Mouse (Mus musculus) heart, embryonic 16.5 days (tissue): Measurements from ENCODE around the gene Cbln3. TPM values are rescaled to one million over a fixed set of nuclear protein-coding genes. Genes with fewer than 3 reads are reported as not detected.
A peak's percentile ranks its signal among the peaks of the same experiment; 100 is the strongest.

Experiments
- ATAC-seq: fragments of 200-750 bp; cut with Nextera tagmentation; replicated peaks from 2 replicates; pipeline ENCODE4 v1.8.0; 2017; ENCODE audit warnings: moderate number of reproducible peaks; ENCODE audit not compliant: insufficient read depth, low FRiP score; ENCODE audit errors: extremely low read depth
- H3K27ac ChIP-seq: fragments of 300-500 bp; sonication (generic); 2 replicates; pipeline ENCODE4 v1.5.1; 2014; ENCODE audit warnings: mild to moderate bottlenecking, low read length, control low read depth, moderate library complexity
- H3K27me3 ChIP-seq: fragments of 300-500 bp; sonication (generic); 2 replicates; pipeline ENCODE4 v1.6.1; 2014; ENCODE audit warnings: low read length, mixed read lengths; ENCODE audit not compliant: control insufficient read depth, insufficient read depth
- H3K36me3 ChIP-seq: fragments of 300-500 bp; sonication (generic); 2 replicates; pipeline ENCODE4 v1.6.1; 2014; ENCODE audit not compliant: control insufficient read depth, insufficient read depth
- H3K4me1 ChIP-seq: fragments of 300-500 bp; sonication (generic); 2 replicates; pipeline ENCODE4 v1.6.1; 2014; ENCODE audit warnings: low read length, mixed read lengths; ENCODE audit not compliant: control insufficient read depth, insufficient read depth
- H3K4me2 ChIP-seq: fragments of 300-500 bp; sonication (generic); 2 replicates; pipeline ENCODE4 v1.6.1; 2014; ENCODE audit warnings: low read depth, mild to moderate bottlenecking, control low read depth, low read length
- H3K4me3 ChIP-seq: fragments of 300-500 bp; sonication (generic); 2 replicates; pipeline ENCODE4 v1.5.1; 2014; ENCODE audit warnings: mild to moderate bottlenecking, control low read depth, low read length
- H3K9ac ChIP-seq: fragments of 300-500 bp; sonication (generic); 2 replicates; pipeline ENCODE4 v1.6.1; 2014; ENCODE audit warnings: low read length, control low read depth
- H3K9me3 ChIP-seq: fragments of 300-500 bp; sonication (generic); replicated peaks from 2 replicates; pipeline ENCODE4 v1.6.1; 2016; ENCODE audit warnings: low read length; ENCODE audit not compliant: control insufficient read depth
- WGBS: fragments of 180-500 bp; shearing (Covaris S2); extraction: QIAGEN DNeasy Blood & Tissue Kit; methylation state at CpG from one replicate; pipeline ENCODE4 v1.1.7; 2014; 5-methylcytosine and 5-hydroxymethylcytosine counted together
- polyA plus RNA-seq: library from polyadenylated mRNA; unstranded; fragments of >200 nt; fragmentation: Nextera tagmentation; extraction: Ambion mirVana; gene quantifications from 2 replicates; pipeline ENCODE4 v1.2.1, GENCODE M21; 2015

Cbln3 gene
- polyA plus RNA-seq, 1 experiment from 2014 or later = 0.59 TPM

GRCm38 (mm10) chr14:55873242-55873713, 10.9 kb downstream of the Cbln3 start:
- WGBS = 81% methylated on average over 8 of the region's 8 CpGs
- H3K27me3 ChIP-seq = no peaks in the 10 kb centered on the region
- no peak overlapping the region for H3K4me3 ChIP-seq
- H3K4me1 ChIP-seq = peaks cover 17% of the 10 kb centered on the region
- no peak for ATAC-seq
- no peak overlapping the region for H3K4me2 ChIP-seq
- H3K27ac ChIP-seq = no peak overlapping the region
- peak overlapping the region; percentile 27; the same call in 1 of the 2 replicates for H3K9ac ChIP-seq
- no peaks in the 10 kb centered on the region for H3K9me3 ChIP-seq
- peaks cover 39% of the 10 kb centered on the region for H3K36me3 ChIP-seq

GRCm38 (mm10) chr14:55872551-55872950, 11.6 kb downstream of the Cbln3 start:
- H3K9me3 ChIP-seq = no peaks in the 10 kb centered on the region
- H3K36me3 ChIP-seq = peaks cover 45% of the 10 kb centered on the region
- H3K4me1 ChIP-seq = peaks cover 14% of the 10 kb centered on the region
- no peak overlapping the region for H3K4me3 ChIP-seq
- no peak overlapping the region for H3K4me2 ChIP-seq
- no peak overlapping the region for H3K9ac ChIP-seq
- WGBS = 82% methylated on average over 17 of the region's 17 CpGs
- no peak for ATAC-seq
- no peaks in the 10 kb centered on the region for H3K27me3 ChIP-seq
- no peak overlapping the region for H3K27ac ChIP-seq

GRCm38 (mm10) chr14:55872039-55872438, 12.2 kb downstream of the Cbln3 start:
- no peaks in the 10 kb centered on the region for H3K9me3 ChIP-seq
- peaks cover 46% of the 10 kb centered on the region for H3K36me3 ChIP-seq
- H3K4me3 ChIP-seq = no peak overlapping the region
- no peak overlapping the region for H3K9ac ChIP-seq
- no peak overlapping the region for H3K4me2 ChIP-seq
- H3K4me1 ChIP-seq = peaks cover 12% of the 10 kb centered on the region
- no peak for ATAC-seq
- 86% methylated on average over 12 of the region's 12 CpGs for WGBS
- no peaks in the 10 kb centered on the region for H3K27me3 ChIP-seq
- H3K27ac ChIP-seq = no peak overlapping the region

- no peaks in the 10 kb centered on the region for H3K9me3 ChIP-seq
- no peaks in the 10 kb centered on the region for H3K27me3 ChIP-seq
- H3K4me3 ChIP-seq = no peak overlapping the region
- no peak overlapping the region for H3K9ac ChIP-seq
- no peak for ATAC-seq
- no peak overlapping the region for H3K4me2 ChIP-seq
- H3K36me3 ChIP-seq = peaks cover 63% of the 10 kb centered on the region
- H3K4me1 ChIP-seq = peaks cover 12% of the 10 kb centered on the region
- 94% methylated on average over 6 of the region's 6 CpGs for WGBS
- H3K27ac ChIP-seq = no peak overlapping the region
Measured at GRCm38 (mm10) chr14:55869538-55869937, 14.7 kb downstream of the Cbln3 start.

GRCm38 (mm10) chr14:55868230-55869026, 15.8 kb downstream of the Cbln3 start:
- Histone ChIP-seq H3K27ac (no peak overlapping the region), H3K4me2 (no peak overlapping the region), H3K36me3 (peaks cover 69% of the 10 kb centered on the region), H3K9me3 (no peaks in the 10 kb centered on the region), H3K27me3 (no peaks in the 10 kb centered on the region), H3K4me3 (no peak overlapping the region), H3K9ac (no peak overlapping the region), H3K4me1 (peaks cover 10% of the 10 kb centered on the region)
- 80% methylated on average over 14 of the region's 14 CpGs for WGBS
- no peak for ATAC-seq

- Histone ChIP-seq H3K27ac (no peak overlapping the region), H3K36me3 (peaks cover 61% of the 10 kb centered on the region), H3K27me3 (no peaks in the 10 kb centered on the region), H3K9me3 (no peaks in the 10 kb centered on the region), H3K4me1 (peaks cover 10% of the 10 kb centered on the region), H3K9ac (no peak overlapping the region), H3K4me3 (no peak overlapping the region), H3K4me2 (no peak overlapping the region)
- no peak for ATAC-seq
- 41% methylated on average over 4 of the region's 4 CpGs for WGBS
Measured at GRCm38 (mm10) chr14:55866962-55867361, 17.2 kb downstream of the Cbln3 start.

GRCm38 (mm10) chr14:55863773-55864172, 20.4 kb downstream of the Cbln3 start:
- peak; percentile 57 for ATAC-seq
- Histone ChIP-seq H3K9ac (no peak overlapping the region), H3K27ac (no peak overlapping the region), H3K27me3 (no peaks in the 10 kb centered on the region), H3K4me3 (no peak overlapping the region), H3K9me3 (no peaks in the 10 kb centered on the region), H3K36me3 (peaks cover 35% of the 10 kb centered on the region), H3K4me2 (no peak overlapping the region), H3K4me1 (peaks cover 27% of the 10 kb centered on the region)
- WGBS = 23% methylated on average over 7 of the region's 7 CpGs

- Histone ChIP-seq H3K9ac (no peak overlapping the region), H3K9me3 (no peaks in the 10 kb centered on the region), H3K4me1 (peaks cover 31% of the 10 kb centered on the region), H3K36me3 (peaks cover 28% of the 10 kb centered on the region), H3K4me2 (no peak overlapping the region), H3K27me3 (no peaks in the 10 kb centered on the region), H3K27ac (no peak overlapping the region), H3K4me3 (no peak overlapping the region)
- ATAC-seq = no peak
- WGBS = 93% methylated on average over 10 of the region's 10 CpGs
Measured at GRCm38 (mm10) chr14:55862970-55863369, 21.2 kb downstream of the Cbln3 start.

- no peak for ATAC-seq
- no peak overlapping the region for H3K27ac ChIP-seq
- H3K36me3 ChIP-seq = peaks cover 23% of the 10 kb centered on the region
- no peak overlapping the region for H3K4me2 ChIP-seq
- no peak overlapping the region for H3K9ac ChIP-seq
- no peaks in the 10 kb centered on the region for H3K9me3 ChIP-seq
- no peaks in the 10 kb centered on the region for H3K27me3 ChIP-seq
- peaks cover 39% of the 10 kb centered on the region for H3K4me1 ChIP-seq
- 61% methylated on average over 6 of the region's 6 CpGs for WGBS
- H3K4me3 ChIP-seq = no peak overlapping the region
Measured at GRCm38 (mm10) chr14:55862186-55862585, 22.0 kb downstream of the Cbln3 start.
